Mouse (Mus musculus): ENCODE measurements at regions not wholly inside any gene's neighbourhood (a gene's known extent, or its start where the extent isn't known, plus 50 kb on each side); places are given as distances from the start of the nearest gene placed in this dataset.

DNA sequence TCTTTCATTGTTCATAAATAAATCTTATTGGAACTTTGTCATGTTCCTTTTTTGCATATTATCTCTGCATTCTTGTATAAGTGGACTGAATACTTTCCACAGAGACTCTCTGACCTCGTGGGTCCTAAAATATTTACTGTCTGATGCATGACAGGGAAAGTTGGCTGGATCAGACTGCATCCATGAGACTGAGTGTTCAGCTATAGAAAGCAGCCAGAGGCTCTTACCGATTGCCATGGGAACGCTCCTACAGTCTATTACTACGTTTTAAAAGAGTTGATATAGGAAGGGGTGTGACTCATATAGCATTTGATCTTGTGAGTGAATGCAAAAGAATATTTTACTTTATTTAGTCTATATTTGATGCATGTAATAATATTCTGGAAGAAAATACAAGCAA is 77.6 kb upstream of the Lgalsl start:
- no peaks in the 10 kb centered on the region for H3K36me3 ChIP-seq
- H3K27me3 ChIP-seq (replicated peaks): peaks cover 38% of the 10 kb centered on the region
- no peak overlapping the region for H3K4me3 ChIP-seq
- no peak overlapping the region for H3K9ac ChIP-seq
- no peak overlapping the region for H3K4me2 ChIP-seq
- H3K27ac ChIP-seq: no peak overlapping the region
- peaks cover 9% of the 10 kb centered on the region for H3K4me1 ChIP-seq
- H3K9me3 ChIP-seq (replicated peaks): no peaks in the 10 kb centered on the region
- no peak for ATAC-seq
- WGBS (ENCODE audit: insufficient replicate concordance): 66% methylated on average over 4 of the region's 4 CpGs

DNA sequence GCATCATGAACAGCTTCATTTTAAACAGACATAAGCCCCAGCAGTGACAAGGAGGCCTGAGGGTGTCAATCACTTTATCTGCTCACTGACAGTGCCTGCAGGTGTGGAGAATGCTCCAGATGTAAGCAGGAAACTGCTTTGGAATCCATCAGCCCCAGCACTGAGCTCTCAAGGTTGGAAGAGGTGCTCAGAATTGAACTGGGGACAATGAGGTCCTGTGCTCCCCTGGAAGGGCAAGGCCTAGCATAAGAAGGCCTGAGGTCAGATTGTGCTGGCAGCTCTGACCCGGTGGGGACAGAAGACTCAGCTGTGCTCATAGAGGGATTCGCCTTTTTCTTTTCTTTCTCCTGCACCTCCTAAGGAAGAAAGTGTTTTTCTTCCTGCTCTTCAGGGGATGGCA is 82.2 kb upstream of the Lgalsl start:
- H3K36me3 ChIP-seq: no peaks in the 10 kb centered on the region
- H3K27me3 ChIP-seq (replicated peaks): peaks cover 1% of the 10 kb centered on the region; the same call in 1 of the 2 replicates
- ATAC-seq: no peak
- no peak overlapping the region for H3K4me2 ChIP-seq
- WGBS (ENCODE audit: insufficient replicate concordance): 75% methylated on average over 2 of the region's 2 CpGs
- no peak overlapping the region for H3K4me3 ChIP-seq
- H3K27ac ChIP-seq: peak overlapping the region; percentile 57; the same call in 1 of the 2 replicates
- H3K9ac ChIP-seq: no peak overlapping the region
- H3K4me1 ChIP-seq: peaks cover 54% of the 10 kb centered on the region
- no peaks in the 10 kb centered on the region for H3K9me3 ChIP-seq (replicated peaks)

DNA sequence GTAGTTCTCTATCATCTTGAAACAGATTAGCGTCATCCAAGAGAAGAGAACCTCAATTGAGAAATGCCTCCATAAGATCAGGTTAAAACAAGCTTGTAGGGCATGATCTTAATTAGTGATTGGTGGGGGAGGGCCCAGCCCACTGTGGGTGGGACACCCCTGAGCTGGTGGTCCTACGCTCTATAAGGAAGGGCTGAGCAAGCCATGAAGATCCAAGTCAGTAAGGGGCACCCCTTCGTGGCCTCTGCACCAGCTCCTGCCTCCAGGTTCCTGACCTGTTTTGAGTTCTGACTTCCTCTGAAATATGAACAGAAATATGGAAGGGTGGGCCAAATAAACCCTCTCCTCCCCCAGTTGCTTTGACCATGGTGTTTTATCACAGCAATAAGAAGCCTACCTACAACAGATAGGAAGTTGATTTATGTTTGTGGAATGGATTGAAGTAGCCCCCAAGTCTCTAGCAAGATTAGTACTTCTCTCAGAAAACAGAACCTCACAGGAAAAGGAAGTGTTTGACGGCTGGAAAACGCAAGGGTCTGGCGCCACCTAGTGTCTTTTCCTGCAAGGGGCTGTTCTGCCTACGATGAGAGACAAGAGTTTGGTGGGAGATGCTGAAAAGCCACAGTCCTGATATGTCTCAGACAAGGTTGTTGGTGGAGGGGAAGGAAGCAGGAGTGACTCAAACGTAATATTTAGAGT is 82.9 kb upstream of the Lgalsl start:
- no peaks in the 10 kb centered on the region for H3K36me3 ChIP-seq
- peaks cover 60% of the 10 kb centered on the region for H3K4me1 ChIP-seq
- no peaks in the 10 kb centered on the region for H3K9me3 ChIP-seq (replicated peaks)
- WGBS (ENCODE audit: insufficient replicate concordance): 14% methylated on average over 8 of the region's 8 CpGs
- H3K4me3 ChIP-seq: no peak overlapping the region
- ATAC-seq: no peak
- no peak overlapping the region for H3K4me2 ChIP-seq
- no peak overlapping the region for H3K9ac ChIP-seq
- H3K27ac ChIP-seq: peak overlapping the region; percentile 99
- H3K27me3 ChIP-seq (replicated peaks): no peaks in the 10 kb centered on the region

DNA sequence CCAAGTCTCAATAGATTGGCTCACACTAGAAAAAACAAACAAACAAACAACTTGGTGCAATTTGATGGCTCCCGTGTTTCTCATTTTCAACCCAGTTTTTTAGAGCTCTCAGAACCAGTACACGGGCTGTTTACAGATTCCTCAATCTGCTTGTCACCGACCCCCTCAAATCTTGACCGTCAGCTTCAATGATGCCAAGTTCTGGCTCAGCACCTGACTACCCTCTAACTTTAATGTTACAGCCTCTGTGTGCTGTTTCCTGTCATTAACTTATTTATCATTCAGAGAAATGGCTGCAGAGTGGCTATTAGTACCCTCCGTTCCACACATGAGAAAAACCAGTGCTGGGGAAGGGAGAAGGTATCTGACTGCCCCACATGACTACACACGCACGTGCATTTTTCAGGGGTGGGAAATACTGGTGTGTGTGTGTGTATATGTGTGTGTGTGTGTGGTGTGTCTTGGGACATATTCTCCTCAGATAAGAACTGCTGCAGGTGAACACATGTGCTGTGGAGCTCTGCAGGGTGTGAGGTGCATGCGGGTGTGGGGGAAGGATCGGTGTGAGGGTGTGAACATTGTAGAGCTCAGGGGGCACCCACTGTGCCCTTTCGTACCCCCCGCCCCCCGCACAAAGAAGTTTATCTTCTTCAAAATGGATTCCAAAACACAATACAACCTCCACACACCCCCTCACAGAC is 83.6 kb upstream of the Lgalsl start:
- peaks cover 67% of the 10 kb centered on the region for H3K4me1 ChIP-seq
- no peaks in the 10 kb centered on the region for H3K9me3 ChIP-seq (replicated peaks)
- 43% methylated on average over 12 of the region's 12 CpGs for WGBS (ENCODE audit: insufficient replicate concordance)
- H3K9ac ChIP-seq: peak overlapping the region; percentile 73
- H3K27ac ChIP-seq: peak overlapping the region; percentile 99
- no peaks in the 10 kb centered on the region for H3K36me3 ChIP-seq
- H3K4me2 ChIP-seq: peak overlapping the region; percentile 62
- no peaks in the 10 kb centered on the region for H3K27me3 ChIP-seq (replicated peaks)
- H3K4me3 ChIP-seq: no peak overlapping the region
- no peak for ATAC-seq

DNA sequence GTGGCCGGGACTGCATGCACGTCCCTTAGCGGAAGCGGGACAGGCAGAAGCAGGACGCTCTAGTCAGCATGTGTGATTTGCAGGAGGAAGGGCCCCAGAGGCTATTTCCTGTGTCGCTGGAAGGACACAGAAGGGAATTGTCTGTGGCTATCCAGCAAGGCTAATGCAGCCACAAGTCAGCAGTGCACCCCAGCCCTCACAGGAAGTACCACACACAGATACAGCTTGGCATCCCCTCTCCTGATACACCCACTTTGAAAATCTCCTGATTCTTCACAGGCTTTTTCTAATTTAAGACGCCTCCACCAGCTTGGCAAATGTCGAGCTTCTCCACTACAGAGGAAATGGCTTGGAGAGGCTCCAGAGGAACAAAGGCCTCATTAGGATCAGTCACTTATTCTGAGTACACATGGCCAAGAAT is 84.3 kb upstream of the Lgalsl start:
- Histone ChIP-seq H3K27me3 (replicated peaks) (peaks cover under 1% of the 10 kb centered on the region; the same call in 1 of the 2 replicates), H3K4me1 (peaks cover 67% of the 10 kb centered on the region), H3K4me2 (peak overlapping the region; percentile 62), H3K4me3 (no peak overlapping the region), H3K27ac (peak overlapping the region; percentile 99), H3K9ac (peak overlapping the region; percentile 73), H3K36me3 (no peaks in the 10 kb centered on the region), H3K9me3 (replicated peaks) (no peaks in the 10 kb centered on the region)
- WGBS (ENCODE audit: insufficient replicate concordance): 16% methylated on average over 8 of the region's 8 CpGs
- no peak for ATAC-seq

DNA sequence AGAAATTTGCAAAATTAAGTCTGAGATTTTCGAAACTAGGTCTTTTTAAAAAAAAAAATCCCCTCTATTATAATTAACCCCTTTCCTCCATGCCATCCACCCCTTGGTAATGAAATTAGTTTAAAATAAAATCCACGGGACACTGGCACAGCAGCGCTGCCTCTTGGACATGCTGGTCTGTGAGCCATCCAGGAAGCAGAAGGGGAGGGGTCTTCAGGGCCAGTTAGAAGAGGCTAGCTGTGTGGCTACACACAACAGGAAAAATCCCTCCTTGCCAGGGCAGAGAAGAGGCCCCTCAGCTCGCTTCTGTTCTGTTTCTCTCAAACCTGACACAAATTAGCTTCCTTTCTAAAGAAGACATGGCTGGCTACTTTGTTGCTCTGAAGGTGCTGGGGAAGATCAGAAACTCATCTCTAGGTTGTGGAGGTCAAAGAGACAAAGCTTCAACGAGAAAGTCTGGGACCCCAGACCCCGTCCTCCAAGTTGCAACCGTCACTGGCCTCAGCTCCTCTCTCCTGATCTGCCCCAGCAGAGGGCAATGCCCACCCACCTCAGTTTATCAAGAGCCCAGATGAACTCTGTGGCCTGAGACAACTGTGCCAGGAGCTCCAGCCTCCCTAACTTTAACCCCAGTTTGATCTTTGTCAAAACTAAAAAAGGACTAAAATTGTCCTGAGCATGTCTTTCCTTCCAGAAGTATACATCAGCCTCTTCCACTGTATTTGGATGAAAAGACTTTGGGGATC is 85.0 kb upstream of the Lgalsl start:
- H3K27me3 ChIP-seq (replicated peaks): peaks cover 6% of the 10 kb centered on the region
- H3K27ac ChIP-seq: peak overlapping the region; percentile 99
- ATAC-seq: peak; percentile 80
- H3K4me2 ChIP-seq: peak overlapping the region; percentile 62
- H3K9ac ChIP-seq: peak overlapping the region; percentile 73
- H3K4me3 ChIP-seq: peak overlapping the region; percentile 7; the same call in 1 of the 2 replicates
- no peaks in the 10 kb centered on the region for H3K36me3 ChIP-seq
- H3K4me1 ChIP-seq: peaks cover 67% of the 10 kb centered on the region
- 13% methylated on average over 7 of the region's 7 CpGs for WGBS (ENCODE audit: insufficient replicate concordance)
- H3K9me3 ChIP-seq (replicated peaks): no peaks in the 10 kb centered on the region

DNA sequence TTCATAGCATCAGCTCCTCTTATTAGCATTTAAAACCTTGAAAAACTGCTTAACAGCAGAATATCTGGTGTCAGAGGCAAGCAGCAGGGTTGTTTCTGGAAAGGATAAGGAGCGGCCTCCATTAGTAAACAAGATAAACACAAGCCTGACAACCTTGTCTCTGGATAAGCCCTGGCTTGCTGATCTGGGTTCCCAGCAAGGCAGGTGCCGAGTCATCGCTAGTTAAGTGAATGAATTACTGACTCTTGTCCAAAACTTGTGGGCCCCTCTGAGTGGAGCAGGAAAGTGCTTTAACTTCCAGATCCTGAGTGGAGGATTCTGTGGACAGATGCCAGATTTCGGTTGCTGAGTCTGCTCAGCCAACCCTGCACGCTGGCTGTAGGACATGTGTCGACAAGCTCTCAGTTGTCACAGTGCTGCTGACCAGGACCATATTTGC is 85.6 kb upstream of the Lgalsl start:
- peak overlapping the region; percentile 99 for H3K27ac ChIP-seq

DNA sequence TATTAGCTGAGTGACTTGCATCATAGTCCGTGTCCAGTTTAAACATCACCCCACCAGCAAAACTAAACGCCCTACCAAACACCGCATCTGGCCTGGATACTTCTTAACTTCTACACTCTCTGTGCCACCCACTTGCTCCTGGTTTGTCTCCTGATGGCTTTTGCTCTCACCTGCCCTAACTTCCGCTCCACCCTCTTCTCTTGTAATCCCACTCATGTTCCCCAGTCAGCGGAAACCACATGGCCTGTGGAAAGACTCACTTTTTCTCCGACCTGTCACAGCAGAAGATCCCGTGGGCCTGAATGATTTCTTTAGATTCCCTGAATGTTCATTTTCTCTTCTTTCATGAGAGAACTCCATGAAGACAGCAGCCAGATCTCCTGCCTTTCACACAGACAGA is 86.1 kb upstream of the Lgalsl start:
- H3K27ac ChIP-seq: peak overlapping the region; percentile 99
- peak; percentile 8 for ATAC-seq
- H3K4me3 ChIP-seq: 0 out of 2 replicates have a peak overlapping the region, but pooled peaks have one; percentile 14
- WGBS (ENCODE audit: insufficient replicate concordance): 71% methylated on average over 7 of the region's 7 CpGs
- peaks cover 67% of the 10 kb centered on the region for H3K4me1 ChIP-seq
- no peaks in the 10 kb centered on the region for H3K9me3 ChIP-seq (replicated peaks)
- H3K4me2 ChIP-seq: peak overlapping the region; percentile 62
- no peaks in the 10 kb centered on the region for H3K36me3 ChIP-seq
- peaks cover 6% of the 10 kb centered on the region for H3K27me3 ChIP-seq (replicated peaks)
- peak overlapping the region; percentile 64 for H3K9ac ChIP-seq

More for the DNA sequence above, 85.6 kb upstream of the Lgalsl start:
- H3K9ac ChIP-seq: peak overlapping the region; percentile 73
- peak overlapping the region; percentile 62 for H3K4me2 ChIP-seq
- peaks cover 67% of the 10 kb centered on the region for H3K4me1 ChIP-seq
- H3K36me3 ChIP-seq: no peaks in the 10 kb centered on the region
- WGBS (ENCODE audit: insufficient replicate concordance): 21% methylated on average over 6 of the region's 6 CpGs
- ATAC-seq: peak; percentile 95
- no peaks in the 10 kb centered on the region for H3K9me3 ChIP-seq (replicated peaks)
- peaks cover 6% of the 10 kb centered on the region for H3K27me3 ChIP-seq (replicated peaks)
- H3K4me3 ChIP-seq: peak overlapping the region; percentile 14; the same call in 1 of the 2 replicates

DNA sequence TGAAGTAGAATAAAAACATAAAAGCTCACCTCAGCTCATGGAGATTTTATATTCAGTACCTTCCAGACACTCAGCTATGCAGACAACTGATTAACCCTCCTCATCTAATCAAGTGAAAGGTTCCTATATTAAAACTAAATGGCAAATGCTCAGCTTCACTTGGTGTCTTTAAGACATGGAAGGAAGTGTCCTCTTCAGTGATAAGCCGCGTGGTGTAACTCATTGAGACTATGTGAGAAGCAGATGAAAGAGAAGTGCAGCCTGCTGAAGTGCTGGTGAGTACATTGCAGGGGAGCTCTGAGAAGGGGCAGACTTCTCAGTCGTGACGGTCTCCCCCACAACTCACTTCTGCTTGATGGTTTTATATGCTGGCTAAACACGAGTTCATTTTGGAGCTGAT is 86.6 kb upstream of the Lgalsl start:
- Histone ChIP-seq H3K27me3 (replicated peaks) (peaks cover 6% of the 10 kb centered on the region), H3K36me3 (no peaks in the 10 kb centered on the region), H3K4me2 (no peak overlapping the region; the same call in 1 of the 2 replicates), H3K27ac (peak overlapping the region; percentile 99), H3K4me1 (peaks cover 67% of the 10 kb centered on the region), H3K9me3 (replicated peaks) (no peaks in the 10 kb centered on the region), H3K4me3 (no peak overlapping the region), H3K9ac (peak overlapping the region; percentile 64)
- WGBS (ENCODE audit: insufficient replicate concordance): 17% methylated on average over 5 of the region's 5 CpGs
- ATAC-seq: no peak

DNA sequence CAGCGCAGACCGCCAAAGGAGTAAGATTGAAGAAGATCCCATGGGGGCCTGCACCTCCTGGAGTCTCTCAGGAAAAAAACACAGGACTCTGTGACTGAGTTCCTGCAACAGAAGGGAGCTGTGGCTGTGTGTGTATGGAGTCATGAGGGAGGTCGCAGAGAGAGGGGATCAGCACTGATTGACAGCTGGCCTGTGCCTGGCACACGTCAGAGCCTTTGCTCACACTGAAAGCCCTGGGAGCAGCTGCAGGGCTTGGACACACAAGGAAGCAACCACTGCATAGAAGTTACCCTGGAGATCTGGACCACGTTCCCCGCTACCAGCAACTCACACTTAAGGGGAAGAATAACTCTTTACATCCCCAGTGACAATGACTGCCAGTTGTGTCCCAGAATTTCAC is 92.3 kb upstream of the Lgalsl start:
- Histone ChIP-seq H3K27me3 (replicated peaks) (peaks cover 6% of the 10 kb centered on the region), H3K9me3 (replicated peaks) (no peaks in the 10 kb centered on the region), H3K4me3 (no peak overlapping the region), H3K4me2 (no peak overlapping the region), H3K36me3 (no peaks in the 10 kb centered on the region), H3K9ac (no peak overlapping the region), H3K4me1 (peaks cover 17% of the 10 kb centered on the region), H3K27ac (no peak overlapping the region)
- no peak for ATAC-seq
- WGBS (ENCODE audit: insufficient replicate concordance): 56% methylated on average over 6 of the region's 6 CpGs

DNA sequence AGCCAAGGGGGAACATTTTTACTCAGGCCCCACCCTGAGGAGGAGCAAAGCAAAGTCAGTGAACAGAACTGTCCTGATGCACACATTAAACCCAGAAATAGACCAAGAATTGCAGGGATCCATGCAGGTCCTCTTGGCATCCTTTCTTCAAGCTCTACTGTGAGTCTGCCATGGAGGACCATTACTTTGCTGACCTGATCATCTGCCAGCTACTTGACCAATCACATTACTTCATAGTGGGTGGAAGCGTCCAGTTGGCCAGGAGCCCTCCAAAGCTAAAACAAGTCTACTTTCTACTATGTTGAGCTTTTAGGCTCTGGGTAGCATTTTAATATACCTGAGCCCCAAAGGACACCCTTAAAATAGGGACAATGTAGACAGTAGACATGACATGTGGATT is 98.6 kb upstream of the Lgalsl start:
- WGBS (ENCODE audit: insufficient replicate concordance): 76% methylated on average over 1 of the region's 1 CpGs
- Histone ChIP-seq H3K36me3 (no peaks in the 10 kb centered on the region), H3K4me2 (no peak overlapping the region), H3K9ac (no peak overlapping the region), H3K4me3 (no peak overlapping the region), H3K4me1 (no peaks in the 10 kb centered on the region), H3K27me3 (replicated peaks) (no peaks in the 10 kb centered on the region), H3K9me3 (replicated peaks) (no peaks in the 10 kb centered on the region), H3K27ac (no peak overlapping the region)
- no peak for ATAC-seq

DNA sequence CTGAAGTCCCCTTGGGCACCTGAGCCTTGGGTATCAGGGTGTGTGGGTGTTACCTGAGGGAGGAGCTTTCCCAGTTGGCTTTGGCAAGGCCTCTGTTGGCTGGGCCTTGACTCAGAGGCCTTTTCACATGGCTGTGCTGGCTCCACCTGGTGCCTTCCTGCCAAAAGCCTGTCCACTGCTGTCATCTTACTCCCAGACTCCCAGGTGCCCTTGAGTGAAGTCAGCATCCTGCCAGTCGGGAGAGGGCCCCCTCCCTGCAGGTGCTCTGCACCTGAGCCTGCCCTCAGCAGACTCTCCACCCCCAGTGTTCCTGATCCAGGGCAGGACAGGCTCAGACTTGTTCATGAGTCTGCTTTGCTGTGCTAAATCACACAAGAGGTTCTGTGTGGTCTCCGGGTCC is 99.2 kb upstream of the Lgalsl start:
- H3K27me3 ChIP-seq (replicated peaks): no peaks in the 10 kb centered on the region; the same call in 1 of the 2 replicates
- ATAC-seq: no peak
- no peak overlapping the region for H3K4me2 ChIP-seq
- H3K4me3 ChIP-seq: no peak overlapping the region
- H3K4me1 ChIP-seq: no peaks in the 10 kb centered on the region
- 68% methylated on average over 2 of the region's 2 CpGs for WGBS (ENCODE audit: insufficient replicate concordance)
- no peak overlapping the region for H3K27ac ChIP-seq
- H3K9me3 ChIP-seq (replicated peaks): no peaks in the 10 kb centered on the region
- no peaks in the 10 kb centered on the region for H3K36me3 ChIP-seq
- H3K9ac ChIP-seq: no peak overlapping the region
